Mouse (Mus musculus): Measurements from ENCODE around the gene Brpf3. TPM values are rescaled to one million over a fixed set of nuclear protein-coding genes. Genes with fewer than 3 reads are reported as not detected.
A peak's percentile ranks its signal among the peaks of the same experiment; 100 is the strongest.
"Not testable (repeated sequence)": the region's sequence is repeated elsewhere in the genome, so short reads cannot be mapped to it uniquely, and the experiment has no call there.

Gene Brpf3
- polyA plus RNA-seq, 1 experiment from 2014 or later: 11.0 TPM

- H3K27me3 ChIP-seq (ENCODE audit: insufficient read depth, low read length): no peaks in the 10 kb centered on the region
- no peaks in the 10 kb centered on the region for H3K4me1 ChIP-seq (ENCODE audit: insufficient read depth, low read length)
- no peak for ATAC-seq (ENCODE audit: low FRiP score, low TSS enrichment)
- no peak overlapping the region for H3K27ac ChIP-seq (ENCODE audit: low read length)
- no peak overlapping the region for H3K4me2 ChIP-seq (replicated peaks; ENCODE audit: low read depth, low read length)
- H3K4me3 ChIP-seq (ENCODE audit: low read length): no peak overlapping the region
- 96% methylated on average over 10 of the region's 10 CpGs for WGBS
- H3K36me3 ChIP-seq (ENCODE audit: insufficient read depth, low read length): peaks cover 66% of the 10 kb centered on the region
- no peak overlapping the region for H3K9ac ChIP-seq (replicated peaks; ENCODE audit: low read length)
- H3K9me3 ChIP-seq (ENCODE audit: low read length): no peaks in the 10 kb centered on the region
These were observed 8.4 kb downstream of the Brpf3 start for GRCm38 (mm10) chr17:28809175-28809831.

- H3K27ac ChIP-seq (ENCODE audit: low read length): no peak overlapping the region
- H3K4me1 ChIP-seq (ENCODE audit: insufficient read depth, low read length): no peaks in the 10 kb centered on the region
- no peak overlapping the region for H3K4me2 ChIP-seq (replicated peaks; ENCODE audit: low read depth, low read length)
- peaks cover 73% of the 10 kb centered on the region for H3K36me3 ChIP-seq (ENCODE audit: insufficient read depth, low read length)
- H3K9ac ChIP-seq (replicated peaks; ENCODE audit: low read length): no peak overlapping the region
- no peaks in the 10 kb centered on the region for H3K9me3 ChIP-seq (ENCODE audit: low read length)
- WGBS: 87% methylated on average over 10 of the region's 10 CpGs
- no peaks in the 10 kb centered on the region for H3K27me3 ChIP-seq (ENCODE audit: insufficient read depth, low read length)
- ATAC-seq (ENCODE audit: low FRiP score, low TSS enrichment): no peak
- no peak overlapping the region for H3K4me3 ChIP-seq (ENCODE audit: low read length)
These were observed 11.5 kb downstream of the Brpf3 start for GRCm38 (mm10) chr17:28812345-28812744.

- H3K4me3 ChIP-seq (ENCODE audit: low read length): no peak overlapping the region
- H3K27ac ChIP-seq (ENCODE audit: low read length): no peak overlapping the region
- H3K4me2 ChIP-seq (replicated peaks; ENCODE audit: low read depth, low read length): no peak overlapping the region
- ATAC-seq (ENCODE audit: low FRiP score, low TSS enrichment): no peak
- no peaks in the 10 kb centered on the region for H3K9me3 ChIP-seq (ENCODE audit: low read length)
- 84% methylated on average over 18 of the region's 18 CpGs for WGBS
- no peaks in the 10 kb centered on the region for H3K4me1 ChIP-seq (ENCODE audit: insufficient read depth, low read length)
- H3K27me3 ChIP-seq (ENCODE audit: insufficient read depth, low read length): no peaks in the 10 kb centered on the region
- H3K36me3 ChIP-seq (ENCODE audit: insufficient read depth, low read length): peaks cover 80% of the 10 kb centered on the region
- no peak overlapping the region for H3K9ac ChIP-seq (replicated peaks; ENCODE audit: low read length)
These were observed 13.7 kb downstream of the Brpf3 start for GRCm38 (mm10) chr17:28814529-28815097.

- Histone ChIP-seq H3K4me2 (replicated peaks; ENCODE audit: low read depth, low read length) (no peak overlapping the region), H3K4me3 (ENCODE audit: low read length) (no peak overlapping the region), H3K27me3 (ENCODE audit: insufficient read depth, low read length) (no peaks in the 10 kb centered on the region), H3K9ac (replicated peaks; ENCODE audit: low read length) (no peak overlapping the region), H3K27ac (ENCODE audit: low read length) (no peak overlapping the region), H3K4me1 (ENCODE audit: insufficient read depth, low read length) (no peaks in the 10 kb centered on the region), H3K9me3 (ENCODE audit: low read length) (no peaks in the 10 kb centered on the region), H3K36me3 (ENCODE audit: insufficient read depth, low read length) (peaks cover 78% of the 10 kb centered on the region)
- peak; percentile 67; the same call in 1 of the 2 replicates for ATAC-seq (ENCODE audit: low FRiP score, low TSS enrichment)
- WGBS: 51% methylated on average over 10 of the region's 10 CpGs
These were observed 14.6 kb downstream of the Brpf3 start for GRCm38 (mm10) chr17:28815384-28816004.

- not testable (repeated sequence) for H3K27ac ChIP-seq (ENCODE audit: low read length); H3K27me3 ChIP-seq (ENCODE audit: insufficient read depth, low read length); H3K4me2 ChIP-seq (replicated peaks; ENCODE audit: low read depth, low read length); H3K9ac ChIP-seq (replicated peaks; ENCODE audit: low read length); H3K9me3 ChIP-seq (ENCODE audit: low read length); ATAC-seq (ENCODE audit: low FRiP score, low TSS enrichment); H3K4me3 ChIP-seq (ENCODE audit: low read length); H3K4me1 ChIP-seq (ENCODE audit: insufficient read depth, low read length)
- WGBS: 90% methylated on average over 10 of the region's 10 CpGs
- peaks cover 78% of the 10 kb centered on the region for H3K36me3 ChIP-seq (ENCODE audit: insufficient read depth, low read length)
These were observed 15.4 kb downstream of the Brpf3 start for GRCm38 (mm10) chr17:28816326-28816725.

- Histone ChIP-seq H3K9me3 (ENCODE audit: low read length) (no peaks in the 10 kb centered on the region), H3K4me1 (ENCODE audit: insufficient read depth, low read length) (no peaks in the 10 kb centered on the region), H3K36me3 (ENCODE audit: insufficient read depth, low read length) (peaks cover 85% of the 10 kb centered on the region), H3K4me2 (replicated peaks; ENCODE audit: low read depth, low read length) (no peak overlapping the region), H3K9ac (replicated peaks; ENCODE audit: low read length) (no peak overlapping the region), H3K27ac (ENCODE audit: low read length) (no peak overlapping the region), H3K27me3 (ENCODE audit: insufficient read depth, low read length) (no peaks in the 10 kb centered on the region), H3K4me3 (ENCODE audit: low read length) (no peak overlapping the region)
- no peak for ATAC-seq (ENCODE audit: low FRiP score, low TSS enrichment)
- 92% methylated on average over 25 of the region's 25 CpGs for WGBS
These were observed 16.3 kb downstream of the Brpf3 start for GRCm38 (mm10) chr17:28816875-28817811.

- H3K4me2 ChIP-seq (replicated peaks; ENCODE audit: low read depth, low read length): no peak overlapping the region
- no peaks in the 10 kb centered on the region for H3K9me3 ChIP-seq (ENCODE audit: low read length)
- H3K36me3 ChIP-seq (ENCODE audit: insufficient read depth, low read length): peaks cover 89% of the 10 kb centered on the region
- no peak overlapping the region for H3K27ac ChIP-seq (ENCODE audit: low read length)
- ATAC-seq (ENCODE audit: low FRiP score, low TSS enrichment): no peak
- H3K9ac ChIP-seq (replicated peaks; ENCODE audit: low read length): no peak overlapping the region
- 69% methylated on average over 2 of the region's 2 CpGs for WGBS
- H3K27me3 ChIP-seq (ENCODE audit: insufficient read depth, low read length): no peaks in the 10 kb centered on the region
- no peaks in the 10 kb centered on the region for H3K4me1 ChIP-seq (ENCODE audit: insufficient read depth, low read length)
- no peak overlapping the region for H3K4me3 ChIP-seq (ENCODE audit: low read length)
These were observed 19.3 kb downstream of the Brpf3 start for GRCm38 (mm10) chr17:28820189-28820588.

GRCm38 (mm10) chr17:28823004-28823745 lies 22.3 kb downstream of the Brpf3 start:
- Histone ChIP-seq H3K36me3 (ENCODE audit: insufficient read depth, low read length) (peaks cover 88% of the 10 kb centered on the region), H3K4me2 (replicated peaks; ENCODE audit: low read depth, low read length) (no peak overlapping the region), H3K9ac (replicated peaks; ENCODE audit: low read length) (no peak overlapping the region), H3K27ac (ENCODE audit: low read length) (no peak overlapping the region), H3K9me3 (ENCODE audit: low read length) (no peaks in the 10 kb centered on the region), H3K4me1 (ENCODE audit: insufficient read depth, low read length) (no peaks in the 10 kb centered on the region), H3K4me3 (ENCODE audit: low read length) (no peak overlapping the region), H3K27me3 (ENCODE audit: insufficient read depth, low read length) (no peaks in the 10 kb centered on the region)
- ATAC-seq (ENCODE audit: low FRiP score, low TSS enrichment): no peak; the same call in 1 of the 2 replicates
- 83% methylated on average over 13 of the region's 13 CpGs for WGBS

- H3K27ac ChIP-seq (ENCODE audit: low read length): no peak overlapping the region
- ATAC-seq (ENCODE audit: low FRiP score, low TSS enrichment): no peak
- H3K36me3 ChIP-seq (ENCODE audit: insufficient read depth, low read length): peaks cover 88% of the 10 kb centered on the region
These were observed 22.9 kb downstream of the Brpf3 start for GRCm38 (mm10) chr17:28823749-28824148.

More at GRCm38 (mm10) chr17:28823749-28824148, 22.9 kb downstream of the Brpf3 start:
- H3K4me2 ChIP-seq (replicated peaks; ENCODE audit: low read depth, low read length): no peak overlapping the region
- 75% methylated on average over 11 of the region's 11 CpGs for whole genome bisulfite sequencing
- no peak overlapping the region for H3K4me3 ChIP-seq (ENCODE audit: low read length)
- H3K9me3 ChIP-seq (ENCODE audit: low read length): no peaks in the 10 kb centered on the region
- H3K4me1 ChIP-seq (ENCODE audit: insufficient read depth, low read length): no peaks in the 10 kb centered on the region
- H3K27me3 ChIP-seq (ENCODE audit: insufficient read depth, low read length): no peaks in the 10 kb centered on the region
- no peak overlapping the region for H3K9ac ChIP-seq (replicated peaks; ENCODE audit: low read length)

All from kidney, embryonic 16.5 days (tissue).